ENCODE assay signal across 8 mouse cellular contexts in genomic region chr16:97961381-97962150, GRCm38 (mm10). TPM values are rescaled to one million over a fixed set of nuclear protein-coding genes. Genes with fewer than 3 reads are reported as not detected.
DNase-seq lines count a peak whose midpoint lies in the region; ATAC-seq and TF ChIP-seq lines count a peak whose summit lies in the region.

No protein-coding gene starts in this region.

- DNase-seq in heart, adult 2 months: no peak
- DNase-seq in heart, adult 18-20 months: no peak
- DNase-seq in 416B (ENCODE audit: low read depth): peak; percentile 71
- DNase-seq in lung, postnatal 25 days (ENCODE audit: low spot score): peak; percentile 11
- no peak for DNase-seq in right cerebral cortex, adult 18-20 months
- no peak for DNase-seq in spleen, postnatal 14 days (ENCODE audit: low spot score in 2 of 2)

- WGBS in heart, adult 2 months: 6% methylated on average over 35 of the region's 36 CpGs
- 9% methylated on average over 36 of the region's 36 CpGs for WGBS in hindbrain, embryonic 12.5 days

- TF ChIP-seq EP300 in heart, adult 2 months (IDR thresholded peaks at IDR 0.05; ENCODE audit: insufficient read depth, low read depth, low read length): no peak

- peaks cover 1% of the 10 kb centered on the region; the same call in 1 of the 2 replicates for H3K79me2 ChIP-seq in heart, adult 2 months (replicated peaks; ENCODE audit: control insufficient read depth, insufficient read depth, low read length)

- peak overlapping the region; percentile 78 for H3K4me2 ChIP-seq in hindbrain, embryonic 12.5 days (replicated peaks)

- ATAC-seq in hindbrain, embryonic 12.5 days (ENCODE audit: low FRiP score): peak; percentile 61

- TF ChIP-seq POLR2A in heart, adult 2 months (IDR thresholded peaks at IDR 0.05; ENCODE audit: insufficient read depth, low read depth, low read length): 0 out of 2 replicates have a peak, but pooled peaks have one; percentile 15

- peak overlapping the region; percentile 69 for H3K4me3 ChIP-seq in heart, adult 2 months
- H3K4me3 ChIP-seq in brown adipose tissue, adult 24 weeks (ENCODE audit: insufficient read depth, low read depth, low read length): peak overlapping the region; percentile 89
- peak overlapping the region; percentile 90 for H3K4me3 ChIP-seq in hindbrain, embryonic 12.5 days

- intact Hi-C loops in heart, adult 2 months (cut with DNase I): loop anchor here (1.0 to 2.0 kb wide), 4 partner anchors 36 to 111 kb away; partner anchors contain the start of genes B230307C23Rik and Prdm15

- peak overlapping the region; percentile 99 for H3K27ac ChIP-seq in heart, adult 2 months
- peak overlapping the region; percentile 6 for H3K27ac ChIP-seq in brown adipose tissue, adult 24 weeks (replicated peaks; ENCODE audit: low read depth, low read length)
- H3K27ac ChIP-seq in hindbrain, embryonic 12.5 days: peak overlapping the region; percentile 95

- H3K9ac ChIP-seq in heart, adult 2 months (ENCODE audit: low read depth, low read length): peak overlapping the region; percentile 74
- H3K9ac ChIP-seq in hindbrain, embryonic 12.5 days: peak overlapping the region; percentile 92

- H3K4me1 ChIP-seq in heart, adult 2 months (ENCODE audit: control insufficient read depth, insufficient read depth, low read length): peaks cover 4% of the 10 kb centered on the region; the same call in 1 of the 2 replicates
- H3K4me1 ChIP-seq in brown adipose tissue, adult 24 weeks (ENCODE audit: control insufficient read depth, insufficient read depth, insufficient read length, low read length): peaks cover 6% of the 10 kb centered on the region; the same call in 1 of the 2 replicates
- H3K4me1 ChIP-seq in hindbrain, embryonic 12.5 days: peaks cover 18% of the 10 kb centered on the region

- H3K9me3 ChIP-seq in hindbrain, embryonic 12.5 days (replicated peaks): no peaks in the 10 kb centered on the region

- no peaks in the 10 kb centered on the region for H3K27me3 ChIP-seq in heart, adult 2 months (ENCODE audit: control insufficient read depth, insufficient read depth, low read length)
- H3K27me3 ChIP-seq in hindbrain, embryonic 12.5 days: no peaks in the 10 kb centered on the region

- peaks cover 8% of the 10 kb centered on the region for H3K36me3 ChIP-seq in heart, adult 2 months (ENCODE audit: control insufficient read depth, insufficient read depth, low read length)
- peaks cover 7% of the 10 kb centered on the region; the same call in 1 of the 2 replicates for H3K36me3 ChIP-seq in hindbrain, embryonic 12.5 days

- TF ChIP-seq CTCF in heart, adult 2 months (IDR thresholded peaks at IDR 0.05): no peak

RNA-seq across cellular contexts. Expression of gene C2cd2, which starts 0.8 kb away (rescaled TPM):
- total RNA-seq in heart, adult 2 months (2021): 10 to 100 TPM; 19.7 to 26.6 TPM
- 8.0 and 8.2 TPM in 2 replicates for polyA plus RNA-seq in heart, adult 2 months (2012; rRNA removed)
- 10 to 100 TPM; 27.0 to 29.6 TPM for total RNA-seq in heart, adult 18-20 months (2021)
- 10.8 and 22.2 TPM in 2 replicates for polyA plus RNA-seq in brown adipose tissue, adult 24 weeks (2012; ENCODE audit: insufficient read depth, insufficient read length, missing spikeins)
- polyA plus RNA-seq in hindbrain, embryonic 12.5 days (2016; fragmentation: Nextera tagmentation; extraction: Ambion mirVana): 17.6 and 20.4 TPM in 2 replicates

RNA-seq across cellular contexts. Expression of gene Zbtb21, which starts 0.9 kb away (rescaled TPM):
- 10 to 100 TPM; 10.4 to 12.3 TPM for total RNA-seq in heart, adult 2 months (2021)
- 7.6 and 11.9 TPM in 2 replicates for polyA plus RNA-seq in heart, adult 2 months (2012; rRNA removed)
- total RNA-seq in heart, adult 18-20 months (2021): 10 to 100 TPM; 10.9 to 11.4 TPM
- polyA plus RNA-seq in brown adipose tissue, adult 24 weeks (2012; ENCODE audit: insufficient read depth, insufficient read length, missing spikeins): 9.6 and 14.7 TPM in 2 replicates
- polyA plus RNA-seq in hindbrain, embryonic 12.5 days (2016; fragmentation: Nextera tagmentation; extraction: Ambion mirVana): 15.1 and 16.5 TPM in 2 replicates

RNA-seq across cellular contexts. Expression of gene B230307C23Rik, which starts 35.5 kb away (rescaled TPM):
- total RNA-seq in heart, adult 2 months (2021): 1 to 10 TPM; 3.7 to 4.7 TPM
- polyA plus RNA-seq in heart, adult 2 months (2012; rRNA removed): 3.1 and 6.4 TPM in 2 replicates
- 1 to 10 TPM; 3.4 to 6.6 TPM for total RNA-seq in heart, adult 18-20 months (2021)
- polyA plus RNA-seq in brown adipose tissue, adult 24 weeks (2012; ENCODE audit: insufficient read depth, insufficient read length, missing spikeins): 4.6 and 7.6 TPM in 2 replicates
- polyA plus RNA-seq in hindbrain, embryonic 12.5 days (2016; fragmentation: Nextera tagmentation; extraction: Ambion mirVana): 17.0 and 17.2 TPM in 2 replicates

Comparison
In these comparisons a context has a peak if more than half of its experiments do, and no peak if none do; other contexts are left out.
1. DNase-seq: peak in 416B (single experiment) and lung, postnatal 25 days (single experiment); none in heart, adult 2 months (0 of 2), heart, adult 18-20 months (0 of 2), right cerebral cortex, adult 18-20 months (single experiment) and spleen, postnatal 14 days (0 of 2).
2. H3K27ac ChIP-seq: peak in every context shown above with its lines; median percentile 99 in heart, adult 2 months; 95 in hindbrain, embryonic 12.5 days; 6 in brown adipose tissue, adult 24 weeks.
3. Peak in every context shown above with its lines, with median percentiles within 50 percentile points of each other: H3K4me3 ChIP-seq.